Mouse (Mus musculus): ENCODE data around the gene Prdm15. TPM values are rescaled to one million over a fixed set of nuclear protein-coding genes. Genes with fewer than 3 reads are reported as not detected.

Prdm15 gene
- total and polyA plus RNA-seq, 3 experiments: 6.4 to 7.9 (median 7.3) TPM

- Histone ChIP-seq H3K27ac (ENCODE audit: insufficient read depth, low read depth) (no peak overlapping the region), H3K27me3 (replicated peaks) (no peaks in the 10 kb centered on the region), H3K9me3 (replicated peaks; ENCODE audit: low read length) (no peaks in the 10 kb centered on the region), H3K79me2 (replicated peaks; ENCODE audit: control insufficient read depth, extremely low read depth, insufficient read depth, poor library complexity, severe bottlenecking) (no peaks in the 10 kb centered on the region), H3K4me1 (ENCODE audit: control insufficient read depth in 1 of 2, insufficient read depth in 2 of 2) (peaks cover 9 to 60% of the 10 kb centered on the region in 2 experiments), H3K4me3 (replicated peaks in 1 of 3; ENCODE audit: low read depth in 2 of 3, low read length in 2 of 3, poor library complexity in 1 of 3) (no peak overlapping the region), H3K36me3 (replicated peaks in 1 of 2; ENCODE audit: control insufficient read depth in 1 of 2, insufficient read depth in 1 of 2, low read length in 1 of 2) (peaks cover 32 to 76% of the 10 kb centered on the region in 2 experiments), H3K4me2 (ENCODE audit: insufficient read depth, low read depth, poor library complexity, severe bottlenecking) (no peak overlapping the region), H3K9ac (ENCODE audit: insufficient read depth, low read depth) (no peak overlapping the region)
- DNase-seq (ENCODE audit: extremely low read depth): no peak
- dilution Hi-C loops (cut with MboI; ENCODE audit: extremely low pct_ligation_motif_present, extremely low pct_unique_long_range_greater_than_20kb, low sequenced_read_pairs) (no loop called here), in situ Hi-C loops (cut with MboI; ENCODE audit: low pct_ligation_motif_present, low pct_unique_long_range_greater_than_20kb, low sequenced_read_pairs) (no loop called here)
- no peak for TF ChIP-seq IRF4 (IDR thresholded peaks at IDR 0.05; ENCODE audit: low read depth, low read length)
- no peak for TF ChIP-seq GABPA (IDR thresholded peaks at IDR 0.05; ENCODE audit: insufficient replicate concordance, low read depth, low read length)
- TF ChIP-seq ELF1 (IDR thresholded peaks at IDR 0.05; ENCODE audit: low read depth, low read length): no peak
- TF ChIP-seq USF2 (conservative IDR thresholded peaks at IDR 0.05; ENCODE audit: low read depth, low read length): no peak
- no peak for TF ChIP-seq POLR2A (IDR thresholded peaks at IDR 0.05; ENCODE audit: low read depth, low read length)
- TF ChIP-seq ZC3H11A (IDR thresholded peaks at IDR 0.05; ENCODE audit: low read depth, low read length): no peak
- TF ChIP-seq SIN3A (IDR thresholded peaks at IDR 0.05; ENCODE audit: low read length): no peak
- no peak for TF ChIP-seq MXI1 (IDR thresholded peaks at IDR 0.05; ENCODE audit: low read depth, low read length)
- no peak for TF ChIP-seq BHLHE40 (IDR thresholded peaks at IDR 0.05; ENCODE audit: low read depth, low read length)
- no peak for TF ChIP-seq MAZ (IDR thresholded peaks at IDR 0.05; ENCODE audit: low read depth, low read length)
- no peak for TF ChIP-seq PAX5 (IDR thresholded peaks at IDR 0.05; ENCODE audit: low read length)
- no peak for TF ChIP-seq UBTF (IDR thresholded peaks at IDR 0.05; ENCODE audit: low read depth, low read length)
- TF ChIP-seq RCOR1 (conservative IDR thresholded peaks at IDR 0.05; ENCODE audit: low read depth, low read length): no peak
Measured at GRCm38 (mm10) chr16:97828207-97828606, 23.4 kb downstream of the Prdm15 start.

GRCm38 (mm10) chr16:97823311-97824007 is 28.2 kb downstream of the Prdm15 start:
- in situ Hi-C loops (cut with MboI; ENCODE audit: low pct_ligation_motif_present, low pct_unique_long_range_greater_than_20kb, low sequenced_read_pairs): no loop called here
- H3K4me2 ChIP-seq (ENCODE audit: insufficient read depth, low read depth, poor library complexity, severe bottlenecking): no peak overlapping the region
- no peaks in the 10 kb centered on the region for H3K9me3 ChIP-seq (replicated peaks; ENCODE audit: low read length)
- H3K4me1 ChIP-seq (ENCODE audit: control insufficient read depth in 1 of 2, insufficient read depth in 2 of 2): peaks cover 6 to 57% of the 10 kb centered on the region in 2 experiments
- dilution Hi-C loops (cut with MboI; ENCODE audit: extremely low pct_ligation_motif_present, extremely low pct_unique_long_range_greater_than_20kb, low sequenced_read_pairs): no loop called here
- no peak overlapping the region for H3K27ac ChIP-seq (ENCODE audit: insufficient read depth, low read depth)
- TF ChIP-seq IRF4 (IDR thresholded peaks at IDR 0.05; ENCODE audit: low read depth, low read length) (no peak), JUND (conservative IDR thresholded peaks at IDR 0.05; ENCODE audit: low read depth, low read length) (no peak), USF1 (IDR thresholded peaks at IDR 0.05; ENCODE audit: low read depth, low read length) (no peak), SMC3 (IDR thresholded peaks at IDR 0.05; ENCODE audit: low read depth, low read length) (no peak), E2F4 (IDR thresholded peaks at IDR 0.05; ENCODE audit: insufficient replicate concordance, low read depth, low read length) (no peak), TCF12 (IDR thresholded peaks at IDR 0.05; ENCODE audit: low read depth, low read length) (no peak)
- H3K9ac ChIP-seq (ENCODE audit: insufficient read depth, low read depth): no peak overlapping the region
- H3K27me3 ChIP-seq (replicated peaks): no peaks in the 10 kb centered on the region
- DNase-seq (ENCODE audit: extremely low read depth): no peak
- peaks cover 29 to 78% of the 10 kb centered on the region in 2 experiments for H3K36me3 ChIP-seq (replicated peaks in 1 of 2; ENCODE audit: control insufficient read depth in 1 of 2, insufficient read depth in 1 of 2, low read length in 1 of 2)
- H3K4me3 ChIP-seq (replicated peaks in 1 of 3; ENCODE audit: low read depth in 2 of 3, low read length in 2 of 3, poor library complexity in 1 of 3): no peak overlapping the region
- no peaks in the 10 kb centered on the region for H3K79me2 ChIP-seq (replicated peaks; ENCODE audit: control insufficient read depth, extremely low read depth, insufficient read depth, poor library complexity, severe bottlenecking)

All from CH12.LX (cell line).